Mouse (Mus musculus): Measurements from ENCODE around the gene Ccdc160. TPM values are rescaled to one million over a fixed set of nuclear protein-coding genes. Genes with fewer than 3 reads are reported as not detected.

Ccdc160 gene
- total RNA-seq, 2 experiments from 2014 or later: 0.16 to 0.64 TPM

Small RNA genes lying within 50 kb of the gene (microRNA-seq; reads per million reads assigned to microRNA genes)
- gene Mir106a: 14.2 to 15.5 reads per million in 2 experiments
- gene Mir18b: 0.35 to 0.41 reads per million in 2 experiments
- gene Mir19b-2: 0.69 to 0.82 reads per million in 2 experiments
- 7.4 to 7.6 reads per million in 2 experiments for gene Mir20b
- gene Mir363: 4.1 to 5.9 reads per million in 2 experiments
- 46.0 to 98.0 reads per million in 2 experiments for gene Mir92-2

Other genes starting within 250 kb of the Ccdc160 start
- gene Gpc3, start 177.2 kb upstream of the Ccdc160 start, total RNA-seq (2021): 10 to 100 TPM; 76.0 to 79.7 TPM
- 1 to 10 TPM; 8.8 to 9.5 TPM for gene Phf6, start 121.1 kb downstream of the Ccdc160 start, total RNA-seq (2021)
- 100 to 1,000 TPM; 105 to 128 TPM for gene Hprt, start 196.9 kb downstream of the Ccdc160 start, total RNA-seq (2021)